Mouse (Mus musculus): ENCODE measurements at regions not wholly inside any gene's neighbourhood (a gene's known extent, or its start where the extent isn't known, plus 50 kb on each side); places are given as distances from the start of the nearest gene placed in this dataset.

DNA sequence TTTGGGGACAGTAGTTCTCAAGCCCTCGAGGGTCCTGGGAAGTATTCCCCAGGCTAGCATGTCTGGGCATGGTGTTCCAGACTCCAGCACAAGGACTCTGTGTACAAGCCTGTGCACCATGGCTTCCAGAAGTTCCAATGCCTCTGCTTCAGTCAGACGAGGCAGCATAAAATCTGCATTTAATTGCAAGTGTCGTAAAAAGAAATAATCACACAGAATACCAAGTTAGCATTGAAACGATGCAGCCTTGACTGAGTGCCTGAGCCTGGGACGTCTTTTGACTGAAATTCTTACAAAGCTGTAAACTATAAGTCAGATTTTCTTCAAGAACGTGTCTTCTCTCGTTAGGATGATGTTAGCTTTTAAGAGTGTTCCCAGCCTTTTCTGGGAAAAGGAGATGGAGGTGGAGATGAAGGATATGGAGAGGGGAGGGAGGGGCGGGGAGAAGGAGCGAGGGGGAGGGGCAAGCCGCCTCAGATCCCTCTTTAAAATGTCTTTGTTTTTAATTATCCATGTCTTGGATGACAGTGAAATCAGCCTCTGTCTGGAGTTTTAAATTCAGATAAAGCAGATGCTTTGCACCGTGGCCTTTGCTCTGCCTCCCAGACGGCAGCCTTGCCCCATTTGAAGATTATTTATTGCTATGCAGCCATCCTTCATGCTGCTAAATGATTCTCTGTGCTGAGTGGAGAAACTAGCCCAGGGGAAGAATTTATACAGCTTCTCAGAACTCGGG is 154.3 kb downstream of the Cdc5l start:
- dilution Hi-C loops (cut with MboI; ENCODE audit: extremely low pct_ligation_motif_present, extremely low pct_unique_long_range_greater_than_20kb, low sequenced_read_pairs) = no loop called here

DNA sequence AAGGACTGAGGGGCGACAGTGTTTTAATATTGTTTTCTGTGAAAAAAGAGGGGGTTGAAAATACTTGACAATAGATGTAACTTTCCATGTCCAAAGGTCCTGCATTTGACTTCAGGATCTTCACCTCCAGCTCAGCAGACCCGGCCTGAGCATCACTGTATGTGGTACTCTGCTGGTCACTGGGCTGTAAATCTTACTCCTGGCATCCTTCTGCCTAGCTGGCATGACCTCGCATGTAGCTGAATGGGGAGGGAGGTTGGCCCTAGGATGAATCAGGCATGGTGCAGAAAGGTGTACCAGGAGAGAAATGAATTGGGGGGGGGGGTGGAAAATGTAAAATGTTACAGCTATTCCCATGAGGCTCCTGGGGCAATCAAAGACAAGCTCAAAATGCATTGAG is 156.0 kb downstream of the Cdc5l start:
- no peak for DNase-seq (ENCODE audit: extremely low read depth)
- Histone ChIP-seq H3K4me2 (ENCODE audit: insufficient read depth, low read depth, poor library complexity, severe bottlenecking) (no peak overlapping the region), H3K27ac (ENCODE audit: insufficient read depth, low read depth) (no peak overlapping the region), H3K36me3 (replicated peaks in 1 of 2; ENCODE audit: control insufficient read depth in 1 of 2, insufficient read depth in 1 of 2, low read length in 1 of 2) (no peaks in the 10 kb centered on the region), H3K4me3 (replicated peaks in 1 of 3; ENCODE audit: low read depth in 2 of 3, low read length in 2 of 3, poor library complexity in 1 of 3) (no peak overlapping the region), H3K27me3 (replicated peaks) (no peaks in the 10 kb centered on the region), H3K9ac (ENCODE audit: insufficient read depth, low read depth) (no peak overlapping the region), H3K4me1 (ENCODE audit: control insufficient read depth in 1 of 2, insufficient read depth in 2 of 2) (peaks cover 0 to 15% of the 10 kb centered on the region in 2 experiments; a peak in 2 of 4 replicates), H3K79me2 (replicated peaks; ENCODE audit: control insufficient read depth, extremely low read depth, insufficient read depth, poor library complexity, severe bottlenecking) (no peaks in the 10 kb centered on the region), H3K9me3 (replicated peaks; ENCODE audit: low read length) (no peaks in the 10 kb centered on the region)
- in situ Hi-C loops (cut with MboI; ENCODE audit: low pct_ligation_motif_present, low pct_unique_long_range_greater_than_20kb, low sequenced_read_pairs) = no loop called here
- dilution Hi-C loops (cut with MboI; ENCODE audit: extremely low pct_ligation_motif_present, extremely low pct_unique_long_range_greater_than_20kb, low sequenced_read_pairs) = no loop called here
- TF ChIP-seq ELF1 (IDR thresholded peaks at IDR 0.05; ENCODE audit: low read depth, low read length) (no peak), CHD2 (IDR thresholded peaks at IDR 0.05; ENCODE audit: low read length) (no peak), NELFE (IDR thresholded peaks at IDR 0.05; ENCODE audit: low read depth, low read length) (no peak), ZNF384 (IDR thresholded peaks at IDR 0.05; ENCODE audit: low read depth, low read length) (no peak), MAFK (IDR thresholded peaks at IDR 0.05; ENCODE audit: insufficient replicate concordance, low read length) (no peak), MAX (IDR thresholded peaks at IDR 0.05; ENCODE audit: low read length) (no peak), USF2 (conservative IDR thresholded peaks at IDR 0.05; ENCODE audit: low read depth, low read length) (no peak), POLR2AphosphoS2 (IDR thresholded peaks at IDR 0.05; ENCODE audit: low read depth, low read length) (no peak), USF1 (IDR thresholded peaks at IDR 0.05; ENCODE audit: low read depth, low read length) (no peak), ZC3H11A (IDR thresholded peaks at IDR 0.05; ENCODE audit: low read depth, low read length) (no peak), ZKSCAN1 (IDR thresholded peaks at IDR 0.05; ENCODE audit: borderline replicate concordance, low read depth, low read length) (no peak), HCFC1 (IDR thresholded peaks at IDR 0.05; ENCODE audit: low read depth, low read length) (no peak), MAZ (IDR thresholded peaks at IDR 0.05; ENCODE audit: low read depth, low read length) (no peak), TBP (conservative IDR thresholded peaks at IDR 0.05; ENCODE audit: low read depth, low read length) (no peak)

More for the DNA sequence above, 154.3 kb downstream of the Cdc5l start:
- Histone ChIP-seq H3K4me2 (ENCODE audit: insufficient read depth, low read depth, poor library complexity, severe bottlenecking) (no peak overlapping the region), H3K4me3 (replicated peaks in 1 of 3; ENCODE audit: low read depth in 2 of 3, low read length in 2 of 3, poor library complexity in 1 of 3) (no peak overlapping the region), H3K9ac (ENCODE audit: insufficient read depth, low read depth) (no peak overlapping the region), H3K27me3 (replicated peaks) (no peaks in the 10 kb centered on the region), H3K9me3 (replicated peaks; ENCODE audit: low read length) (no peaks in the 10 kb centered on the region), H3K36me3 (replicated peaks in 1 of 2; ENCODE audit: control insufficient read depth in 1 of 2, insufficient read depth in 1 of 2, low read length in 1 of 2) (no peaks in the 10 kb centered on the region), H3K79me2 (replicated peaks; ENCODE audit: control insufficient read depth, extremely low read depth, insufficient read depth, poor library complexity, severe bottlenecking) (no peaks in the 10 kb centered on the region), H3K27ac (ENCODE audit: insufficient read depth, low read depth) (no peak overlapping the region), H3K4me1 (ENCODE audit: control insufficient read depth in 1 of 2, insufficient read depth in 2 of 2) (peaks cover 0 to 8% of the 10 kb centered on the region in 2 experiments; a peak in 1 of 4 replicates)
- DNase-seq (ENCODE audit: extremely low read depth) = no peak
- in situ Hi-C loops (cut with MboI; ENCODE audit: low pct_ligation_motif_present, low pct_unique_long_range_greater_than_20kb, low sequenced_read_pairs) = no loop called here
- TF ChIP-seq RCOR1 (conservative IDR thresholded peaks at IDR 0.05; ENCODE audit: low read depth, low read length) (no peak), CHD1 (IDR thresholded peaks at IDR 0.05; ENCODE audit: low read depth, low read length) (no peak), IRF4 (IDR thresholded peaks at IDR 0.05; ENCODE audit: low read depth, low read length) (no peak), MAZ (IDR thresholded peaks at IDR 0.05; ENCODE audit: low read depth, low read length) (no peak), TCF12 (IDR thresholded peaks at IDR 0.05; ENCODE audit: low read depth, low read length) (no peak), ETS1 (conservative IDR thresholded peaks at IDR 0.05; ENCODE audit: low read depth, low read length) (no peak), MXI1 (IDR thresholded peaks at IDR 0.05; ENCODE audit: low read depth, low read length) (no peak), ZMIZ1 (IDR thresholded peaks at IDR 0.05; ENCODE audit: low read depth, low read length) (no peak), SIN3A (IDR thresholded peaks at IDR 0.05; ENCODE audit: low read length) (no peak), ELF1 (IDR thresholded peaks at IDR 0.05; ENCODE audit: low read depth, low read length) (no peak), POLR2AphosphoS2 (IDR thresholded peaks at IDR 0.05; ENCODE audit: low read depth, low read length) (no peak), NRF1 (IDR thresholded peaks at IDR 0.05; ENCODE audit: low read depth, low read length) (no peak), KAT2A (IDR thresholded peaks at IDR 0.05; ENCODE audit: insufficient replicate concordance, low read length) (no peak), NELFE (IDR thresholded peaks at IDR 0.05; ENCODE audit: low read depth, low read length) (no peak), HCFC1 (IDR thresholded peaks at IDR 0.05; ENCODE audit: low read depth, low read length) (no peak), POLR2A (IDR thresholded peaks at IDR 0.05; ENCODE audit: low read depth, low read length) (no peak)
